Mouse (Mus musculus): ENCODE measurements around the gene Cmtm4.

DNA sequence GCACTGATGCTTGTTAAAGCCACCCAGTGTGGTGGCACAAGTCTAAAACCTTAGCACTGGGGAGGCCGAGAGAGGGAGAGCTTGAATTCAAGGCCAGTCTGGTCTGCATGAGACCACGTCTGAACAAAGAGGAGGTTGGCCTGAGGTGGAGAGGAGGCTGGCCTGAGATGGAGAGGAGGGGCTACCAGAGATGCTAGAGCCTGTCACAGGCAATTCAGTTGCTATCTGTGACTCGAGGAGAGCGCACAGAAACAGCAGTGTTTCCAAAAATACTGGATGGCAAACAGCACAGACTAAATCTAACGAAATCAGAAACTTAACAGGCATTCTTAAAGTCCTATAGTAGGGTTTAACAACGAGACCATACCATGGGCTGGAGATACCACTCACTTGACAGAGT, 49.6 kb upstream of the Cmtm4 start:
- TF ChIP-seq HCFC1 (IDR thresholded peaks at IDR 0.05; ENCODE audit: borderline replicate concordance, insufficient read depth, low read length) (no peak), ZNF384 (IDR thresholded peaks at IDR 0.05; ENCODE audit: low read depth, low read length) (no peak), CHD2 (IDR thresholded peaks at IDR 0.05; ENCODE audit: low read depth, low read length) (no peak), ZC3H11A (IDR thresholded peaks at IDR 0.05; ENCODE audit: borderline replicate concordance, low read depth, low read length) (no peak), MAFK (IDR thresholded peaks at IDR 0.05; ENCODE audit: insufficient read depth, low read depth, low read length) (no peak)

All from ES-E14 (cell line).